Mouse (Mus musculus) ovary, adult 18-20 months (tissue): ENCODE measurements at regions not wholly inside any gene's neighbourhood (a gene's known extent, or its start where the extent isn't known, plus 50 kb on each side); places are given as distances from the start of the nearest gene placed in this dataset.

ENCODE experiments used
- DNase-seq: peaks from one replicate; pipeline ENCODE4 v3.0.0; 2022; ENCODE audit warnings: low spot score, mixed read lengths

GRCm38 (mm10) chr16:23672375-23672774, 151.8 kb upstream of the Masp1 start:
- no peak for DNase-seq

- DNase-seq, result no peak
Measured at GRCm38 (mm10) chr16:23670161-23670560, 149.5 kb upstream of the Masp1 start.

GRCm38 (mm10) chr16:23669651-23670050, 149.0 kb upstream of the Masp1 start:
- no peak for DNase-seq
